Mouse (Mus musculus): ENCODE measurements at regions not wholly inside any gene's neighbourhood (a gene's known extent, or its start where the extent isn't known, plus 50 kb on each side); places are given as distances from the start of the nearest gene placed in this dataset.

DNA sequence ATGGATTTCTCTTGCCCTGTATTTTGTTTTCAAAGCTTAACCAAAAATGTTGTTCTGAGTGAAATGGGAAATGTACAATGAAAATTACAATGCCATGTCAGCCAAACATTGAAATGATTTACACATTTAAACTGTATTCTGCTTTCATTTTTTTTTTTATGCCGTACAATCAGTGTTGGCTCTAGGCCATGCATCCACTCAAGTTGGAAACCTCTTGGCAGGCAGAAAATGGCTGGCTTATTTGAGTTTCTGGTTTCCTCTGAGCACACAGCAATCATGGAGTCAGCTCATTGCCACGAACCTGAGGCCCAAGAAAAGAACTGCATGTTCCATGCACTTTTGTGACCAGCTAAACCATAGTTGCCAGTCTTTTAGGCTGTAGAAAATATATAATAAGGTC is 50.5 kb upstream of the Gm34302 start:
- Histone ChIP-seq H3K27me3 (no peaks in the 10 kb centered on the region), H3K36me3 (no peaks in the 10 kb centered on the region), H3K4me1 (no peaks in the 10 kb centered on the region), H3K27ac (no peak overlapping the region), H3K4me3 (no peak overlapping the region), H3K9ac (no peak overlapping the region), H3K9me3 (no peaks in the 10 kb centered on the region), H3K4me2 (replicated peaks) (no peak overlapping the region)
- WGBS: 59% methylated on average over 2 of the region's 2 CpGs
- no peak for ATAC-seq (ENCODE audit: low FRiP score, low read depth)

Data from limb, embryonic 13.5 days (tissue).